Mouse (Mus musculus) MEL-GATA-1-ER (cell line): ENCODE data around the gene Gsg1.

Source experiments
- DNase-seq: peaks from one replicate; pipeline ENCODE4 v3.0.0-alpha.2; 2012; ENCODE audit warnings: low read depth; ENCODE audit errors: extremely low read depth

The Gsg1 gene

DNA sequence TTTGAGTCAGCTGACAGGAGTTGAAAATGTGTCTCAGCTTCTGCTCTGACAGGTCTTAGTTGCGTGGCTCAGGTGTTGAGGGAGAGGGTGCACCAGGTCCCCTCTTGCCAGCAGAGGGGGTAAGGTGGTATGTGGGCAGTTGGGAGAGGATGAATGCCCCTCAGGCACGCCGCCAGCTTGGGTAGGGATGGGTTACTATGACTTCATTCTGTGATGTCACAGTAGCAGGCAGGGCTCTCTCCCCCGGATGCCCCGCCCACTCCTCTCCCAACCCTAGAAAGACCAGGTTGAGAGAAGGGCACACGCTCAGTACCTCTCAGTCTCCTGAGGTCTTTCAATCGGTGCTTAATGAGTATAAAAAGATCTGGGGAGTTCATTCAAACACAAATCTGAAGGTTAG, at the start of gene Gsg1:
Gene Gsg1 (minus strand): TSS at position 199 of the 400 bp plus-strand sequence.
- DNase-seq = no peak

DNA sequence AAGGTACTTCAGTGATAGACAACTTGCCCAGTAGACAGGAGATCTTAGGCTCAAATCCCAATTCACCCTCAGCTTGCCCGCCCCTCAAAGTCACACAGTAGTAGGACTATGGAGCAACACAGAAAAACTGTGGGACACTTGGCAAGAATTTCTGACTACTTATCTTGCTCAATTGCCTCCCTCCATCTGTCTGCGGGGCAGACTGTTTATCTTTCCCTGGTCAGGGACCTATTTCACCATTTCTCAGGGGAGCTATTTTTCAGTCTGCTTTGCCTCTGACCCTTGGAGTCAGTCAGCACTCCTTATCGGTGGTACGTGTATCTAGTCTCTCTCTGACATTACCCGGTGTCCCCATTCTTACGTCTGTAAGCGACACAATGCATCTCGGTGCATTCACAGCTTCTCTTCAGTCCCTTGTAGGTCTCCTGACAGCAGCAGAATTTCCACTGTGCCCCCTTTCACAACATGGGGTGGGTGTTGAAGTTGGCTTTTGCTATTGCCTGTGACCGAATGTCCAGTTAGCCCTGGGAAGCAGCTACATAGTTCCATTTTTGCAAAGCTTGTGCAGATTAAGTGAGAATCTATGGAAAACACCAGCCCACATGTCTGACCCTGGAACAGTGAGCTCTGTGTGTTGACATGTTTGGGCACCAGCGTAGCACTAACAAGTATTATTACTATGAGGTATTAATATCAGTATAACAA, 48.4 kb upstream of the Gsg1 start:
- DNase-seq = no peak

DNA sequence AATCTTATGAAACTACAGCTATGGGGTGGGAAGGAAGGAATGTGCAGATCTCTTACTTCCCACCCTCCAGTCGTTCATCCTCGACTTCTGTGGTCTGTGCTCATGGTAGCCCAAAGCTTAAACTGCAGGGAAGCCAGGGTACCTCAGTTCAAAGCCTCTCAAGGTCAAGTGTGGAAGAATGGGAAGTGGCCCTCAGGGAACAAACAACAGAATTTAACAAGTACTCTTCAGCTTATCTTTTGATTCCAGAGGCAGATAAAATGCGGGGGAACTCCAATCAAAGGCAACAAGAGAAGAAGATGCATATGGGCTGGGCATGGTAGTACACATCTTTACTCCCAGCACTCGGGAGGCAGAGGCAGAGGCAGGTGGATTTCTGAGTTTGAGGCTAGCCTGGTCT, 46.3 kb upstream of the Gsg1 start:
- DNase-seq = no peak

DNA sequence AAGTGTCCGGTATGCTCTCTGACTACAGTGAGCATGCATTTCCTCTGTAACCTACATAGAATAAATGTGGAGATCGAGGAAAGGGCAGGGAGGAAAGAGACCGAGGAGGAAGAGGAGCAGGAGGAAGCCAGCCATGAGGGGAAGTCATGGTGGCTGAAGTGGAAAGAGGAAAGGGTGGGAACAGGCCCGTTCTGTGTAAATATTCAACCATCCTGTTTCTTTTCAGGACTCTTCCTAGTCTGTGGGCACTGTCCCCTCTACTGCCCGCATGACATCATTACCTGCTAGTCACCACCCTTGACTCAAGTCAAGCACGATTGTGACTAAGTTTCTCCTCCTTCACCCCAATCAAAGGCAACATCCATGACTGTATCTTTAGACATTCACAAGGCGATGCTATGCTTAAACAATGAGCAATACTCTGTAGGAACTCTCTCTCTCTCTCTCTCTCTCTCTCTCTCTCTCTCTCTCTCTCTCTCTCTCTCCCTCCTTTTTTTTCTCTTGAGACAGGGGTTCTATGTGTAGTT, 44.9 kb upstream of the Gsg1 start:
- no peak for DNase-seq

DNA sequence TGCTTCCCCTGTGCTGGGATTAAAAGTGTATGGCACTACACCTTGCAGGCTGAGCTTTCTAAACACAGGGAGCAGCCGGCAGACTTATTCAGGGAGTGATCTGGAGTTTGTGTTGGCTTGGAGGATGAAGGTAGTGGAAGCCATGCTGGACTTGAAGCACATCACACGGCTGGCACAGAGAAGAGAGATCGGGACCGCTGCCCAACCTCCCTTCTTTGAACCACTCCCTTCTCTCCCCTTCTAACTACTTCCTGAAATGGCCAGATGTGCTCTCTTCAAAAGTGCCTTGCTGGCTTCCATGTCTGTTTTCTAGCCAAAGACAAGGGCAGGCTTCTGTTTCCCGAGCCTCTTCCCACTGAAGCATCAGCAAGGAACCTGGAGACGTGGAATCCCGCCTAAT, 43.4 kb upstream of the Gsg1 start:
- no peak for DNase-seq

DNA sequence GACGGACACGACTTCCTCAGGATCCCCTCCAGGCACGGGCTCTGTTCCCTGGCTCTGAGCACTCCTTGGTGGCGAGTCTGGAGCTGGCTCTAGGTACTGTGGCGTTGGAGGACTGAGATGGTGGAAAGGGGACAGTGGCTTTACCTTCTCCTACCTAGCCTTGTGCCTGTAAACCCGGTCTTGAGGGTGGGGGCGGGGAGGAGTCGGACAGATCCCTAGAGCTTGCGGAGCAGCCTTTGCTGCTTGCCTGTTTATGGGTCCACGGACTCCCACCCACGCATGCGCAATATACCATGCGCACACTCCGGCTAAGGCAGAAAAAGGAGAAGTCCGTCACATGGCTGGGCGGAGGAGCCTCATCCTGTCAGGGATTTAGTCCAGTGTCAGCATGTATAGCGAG, 42.1 kb upstream of the Gsg1 start:
- DNase-seq = peak; percentile 71

DNA sequence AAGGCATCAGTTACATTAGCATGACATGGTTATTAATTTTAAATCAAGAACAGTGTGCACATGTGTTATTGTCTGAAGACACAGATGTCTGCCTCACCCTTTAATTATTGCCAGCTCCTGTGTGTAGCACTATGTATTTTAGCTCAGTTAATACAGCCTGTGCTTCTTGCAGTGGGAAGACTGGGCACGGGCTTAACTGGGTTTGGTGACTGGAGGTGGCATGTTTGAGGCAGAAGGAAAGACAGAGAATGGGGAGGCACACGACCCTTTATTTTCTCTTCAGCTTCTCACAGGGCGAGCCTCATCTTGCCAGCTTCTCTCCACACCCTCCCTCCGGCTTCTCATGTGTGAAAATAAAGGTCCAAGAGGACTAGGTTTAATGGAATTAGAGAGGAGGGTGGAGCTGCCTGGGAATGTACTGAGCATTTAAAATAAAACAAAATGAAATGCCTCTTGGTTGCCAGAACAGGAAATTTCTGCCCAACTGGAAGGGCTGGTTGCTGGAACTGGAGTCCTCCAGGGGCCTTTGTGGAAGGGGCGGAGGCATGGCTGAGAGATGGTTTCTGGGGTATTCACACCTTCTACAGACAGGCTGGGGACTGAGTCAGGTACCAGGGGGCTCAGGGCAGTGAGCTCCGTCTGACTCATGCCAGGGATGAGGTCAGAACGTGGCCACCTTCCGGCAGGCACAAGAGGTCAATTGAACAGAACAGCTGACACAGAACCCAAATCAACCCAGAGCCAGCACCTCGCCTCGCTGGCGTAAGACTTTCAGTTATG, 41.1 kb upstream of the Gsg1 start:
- DNase-seq = no peak

DNA sequence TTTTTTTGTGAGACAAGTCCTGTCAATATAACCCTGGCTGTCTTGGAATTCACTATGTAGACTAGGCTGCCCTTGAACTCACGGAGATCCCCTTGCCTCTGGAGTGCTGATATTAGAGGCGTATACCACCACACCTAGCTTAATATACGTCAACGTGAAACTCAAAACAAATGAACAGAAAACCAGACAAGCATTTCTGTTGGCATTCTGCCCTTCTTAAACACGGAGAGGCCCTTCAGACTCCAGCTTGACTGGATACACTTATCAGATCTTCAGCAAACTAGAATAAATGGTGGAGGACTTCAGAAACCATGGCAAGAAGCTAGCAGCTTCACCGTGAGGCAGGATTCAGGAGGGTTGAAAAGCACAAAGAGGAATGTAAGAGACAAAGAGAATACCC, 40.0 kb upstream of the Gsg1 start:
- no peak for DNase-seq

DNA sequence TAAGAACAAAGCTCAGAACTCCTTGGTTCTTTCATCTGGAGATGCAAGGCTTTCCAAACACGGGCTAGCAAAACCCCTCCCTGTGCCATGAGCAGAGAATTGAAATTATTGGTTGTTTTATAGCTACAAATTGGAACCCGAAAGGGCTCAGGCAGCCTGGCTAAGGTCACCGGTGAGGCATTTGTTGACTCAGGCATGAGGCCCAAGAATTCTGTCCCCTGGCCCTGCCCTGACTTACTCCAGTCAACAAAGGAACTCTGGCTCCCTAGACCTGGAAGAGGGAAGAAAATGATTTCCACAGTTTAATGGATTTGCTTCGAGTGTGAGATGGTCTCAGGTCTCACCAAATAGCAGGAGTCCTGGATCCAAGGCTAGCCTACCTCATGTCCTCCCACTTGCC, 38.2 kb upstream of the Gsg1 start:
- DNase-seq = no peak

DNA sequence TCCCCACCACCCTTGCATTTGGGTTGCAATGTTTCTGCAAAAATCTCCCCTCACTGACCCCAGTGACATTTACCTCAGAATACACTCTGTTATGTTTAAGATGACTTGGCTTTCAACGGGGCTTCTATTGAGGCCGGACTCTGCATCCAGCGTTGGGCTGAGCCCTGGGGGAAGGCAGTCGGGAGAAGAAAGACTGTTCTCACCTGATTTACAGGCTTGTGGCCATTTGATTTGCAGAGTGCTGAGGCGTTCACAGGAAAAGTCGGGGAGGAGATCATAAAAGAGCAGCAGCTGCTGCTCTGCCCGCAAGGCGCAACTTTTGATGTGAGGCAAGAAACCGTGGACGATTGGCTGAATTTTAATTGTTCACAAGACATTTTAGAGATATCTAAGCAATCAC, 25.7 kb upstream of the Gsg1 start:
- DNase-seq = no peak

DNA sequence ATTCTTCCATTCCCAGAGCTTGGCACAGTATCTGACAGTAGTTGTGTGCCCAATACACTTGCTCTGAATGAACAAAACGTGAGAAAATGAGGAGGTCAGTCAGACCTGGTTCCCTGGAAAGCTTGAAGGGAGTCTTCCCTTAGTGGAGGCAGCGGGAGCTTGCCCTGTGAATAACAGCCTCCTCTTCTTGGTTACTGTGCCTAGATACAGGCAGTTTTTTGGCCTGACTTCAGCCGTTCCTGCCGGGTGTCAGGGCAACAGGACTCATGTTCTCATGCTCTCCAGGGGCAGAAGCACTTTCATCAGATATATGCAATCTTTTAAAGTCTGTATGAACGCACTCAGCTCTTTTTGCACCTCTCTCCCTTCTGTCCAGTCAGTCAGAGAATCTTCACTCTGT, 25.1 kb upstream of the Gsg1 start:
- no peak for DNase-seq

DNA sequence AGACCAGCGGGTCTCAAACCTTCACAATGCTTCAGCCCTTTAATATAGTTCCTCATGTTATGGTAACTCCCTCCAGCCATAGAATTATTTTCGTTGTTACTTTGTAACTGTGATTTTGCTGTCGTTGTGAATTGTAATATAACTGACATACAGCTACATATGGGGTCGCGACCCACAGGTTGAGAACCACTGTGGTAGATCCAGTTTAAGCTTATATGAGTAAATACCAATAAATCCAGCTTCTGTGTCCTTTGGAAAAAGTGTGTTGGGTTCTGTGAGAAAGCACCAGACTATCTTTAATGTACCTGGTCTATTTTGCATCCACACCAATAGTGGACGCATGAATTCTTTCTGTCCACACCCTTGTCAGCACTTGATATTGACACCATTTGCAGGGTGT, 24.2 kb upstream of the Gsg1 start:
- no peak for DNase-seq

DNA sequence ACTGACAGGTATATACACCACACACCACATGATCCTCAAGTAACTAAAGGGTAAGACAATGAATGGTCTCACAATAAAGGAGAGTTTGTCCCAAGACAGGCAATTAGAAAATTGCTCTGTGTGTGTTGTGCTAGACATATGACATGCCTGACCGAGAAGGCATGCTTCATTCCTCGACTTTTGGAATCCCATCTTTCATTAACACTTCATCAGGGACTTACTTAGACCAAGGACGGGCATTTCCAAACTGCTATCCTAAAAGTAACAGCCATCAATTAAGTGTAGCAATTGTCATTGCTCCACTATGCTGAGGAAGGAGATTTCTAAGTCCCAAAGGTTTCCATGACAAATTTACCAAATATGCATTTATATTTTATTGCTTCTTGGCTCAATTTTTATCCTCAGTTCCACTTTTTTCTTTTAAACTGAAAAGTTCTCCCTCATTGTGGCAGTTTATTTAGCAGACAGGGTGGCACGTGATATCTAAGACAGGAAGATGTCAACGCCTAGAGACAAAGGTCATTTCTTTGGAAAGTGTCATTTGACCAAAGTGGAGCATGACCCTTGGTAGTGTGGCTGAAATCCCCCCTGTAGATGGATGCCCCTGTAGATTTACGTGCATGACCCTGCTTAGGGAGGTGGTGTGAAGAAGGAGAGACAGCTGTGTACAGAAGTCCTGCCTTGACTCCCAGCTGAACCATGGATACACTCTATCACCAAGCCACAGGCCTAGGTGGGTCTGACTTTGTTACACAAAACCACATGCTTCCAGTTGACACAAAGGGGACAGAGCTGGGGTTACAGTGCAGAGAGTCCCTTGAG, 22.5 kb upstream of the Gsg1 start:
- DNase-seq = no peak

DNA sequence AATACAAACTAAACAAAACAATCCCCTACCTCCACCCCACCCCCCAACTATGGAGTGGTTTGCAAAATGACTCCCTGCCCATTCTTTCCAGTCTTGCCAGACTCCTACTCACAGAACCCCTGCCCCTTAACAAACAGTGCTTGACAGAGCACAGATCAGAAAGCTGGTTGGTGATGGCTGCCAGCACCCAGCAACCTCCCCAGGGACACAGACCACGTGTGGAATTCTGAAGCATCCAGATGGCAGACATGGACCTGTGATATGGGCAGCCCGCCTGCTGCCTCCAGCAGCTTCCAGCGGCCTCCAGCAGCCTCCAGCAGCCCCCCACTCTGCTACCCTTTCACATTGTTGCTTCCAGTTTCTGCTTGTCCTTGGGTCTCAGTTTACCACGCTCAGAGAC, 21.1 kb upstream of the Gsg1 start:
- DNase-seq = no peak

DNA sequence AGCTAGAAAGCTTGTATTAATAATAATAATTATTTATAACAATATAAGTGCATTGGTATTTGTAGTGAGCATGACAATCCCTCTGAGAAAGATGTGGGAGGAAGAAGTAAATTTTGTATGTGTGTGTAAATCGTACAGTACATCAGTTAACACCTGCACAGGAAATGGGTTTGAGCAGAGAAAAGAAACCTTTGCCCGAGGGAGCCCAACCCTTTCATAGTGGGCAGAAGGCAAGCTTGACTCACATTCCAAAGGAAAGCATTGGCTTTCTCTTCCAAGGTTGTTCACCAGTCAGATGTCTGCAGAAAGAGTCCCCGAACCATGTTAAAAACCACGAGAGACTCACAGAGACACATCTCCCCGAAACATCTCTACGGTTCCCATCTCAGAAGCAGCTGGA, 18.9 kb upstream of the Gsg1 start:
- DNase-seq = no peak

DNA sequence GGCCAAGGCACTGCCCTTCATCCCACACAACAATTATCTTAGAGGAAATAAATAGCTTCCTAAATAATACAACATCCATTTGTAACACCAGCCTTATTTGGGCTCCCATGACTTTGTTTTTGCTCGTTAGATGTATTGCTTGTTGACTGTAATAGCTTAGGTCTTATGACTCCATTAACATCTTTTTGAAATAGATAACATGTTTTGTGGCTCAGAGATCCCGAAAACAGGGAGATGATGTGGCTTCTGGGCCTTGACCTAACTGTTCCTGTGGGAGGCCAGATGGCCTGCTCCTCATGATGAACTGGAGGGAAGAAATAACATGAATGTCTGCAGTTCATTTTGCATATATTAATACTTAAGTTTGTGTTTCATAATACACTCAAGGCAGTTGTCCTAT, 17.6 kb upstream of the Gsg1 start:
- DNase-seq = no peak

DNA sequence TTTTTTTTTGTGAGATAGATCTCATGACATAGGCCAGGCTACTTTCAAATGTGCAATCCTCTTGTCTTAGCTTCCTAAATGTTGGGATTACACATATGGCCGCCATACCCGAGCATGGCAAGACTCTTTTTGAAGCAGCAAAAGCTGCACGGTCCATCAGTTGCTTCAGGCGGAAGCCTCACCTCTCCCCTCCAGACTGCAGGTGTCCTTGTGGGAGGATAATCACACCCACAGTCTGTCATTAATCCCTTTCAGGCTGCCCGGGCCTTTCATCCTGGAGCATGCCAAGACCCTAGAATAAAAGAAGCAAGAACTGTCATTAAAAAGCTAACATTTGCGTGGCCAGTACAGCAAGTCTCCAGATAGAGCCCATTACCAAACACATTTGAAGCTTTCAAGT, 15.5 kb upstream of the Gsg1 start:
- no peak for DNase-seq

DNA sequence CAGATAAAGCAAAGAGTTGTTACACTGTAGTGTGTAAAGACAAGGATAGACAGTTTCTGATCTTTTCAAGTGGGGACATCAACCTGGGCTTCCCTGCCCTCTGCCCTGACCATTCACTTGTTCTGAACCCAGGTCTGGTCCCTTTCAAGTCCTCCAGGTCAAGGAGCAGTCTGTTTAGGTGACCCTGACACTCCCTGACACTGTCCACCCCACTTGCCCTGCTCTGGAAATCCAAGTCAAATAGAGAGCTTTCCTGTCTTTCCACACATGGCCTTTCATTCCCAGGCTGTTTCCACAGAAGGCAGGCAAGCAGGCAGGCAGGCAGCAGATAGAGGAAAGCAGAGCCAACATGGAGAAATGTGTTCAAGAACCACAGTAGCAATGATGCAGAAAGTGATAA, 14.2 kb upstream of the Gsg1 start:
- DNase-seq = no peak

DNA sequence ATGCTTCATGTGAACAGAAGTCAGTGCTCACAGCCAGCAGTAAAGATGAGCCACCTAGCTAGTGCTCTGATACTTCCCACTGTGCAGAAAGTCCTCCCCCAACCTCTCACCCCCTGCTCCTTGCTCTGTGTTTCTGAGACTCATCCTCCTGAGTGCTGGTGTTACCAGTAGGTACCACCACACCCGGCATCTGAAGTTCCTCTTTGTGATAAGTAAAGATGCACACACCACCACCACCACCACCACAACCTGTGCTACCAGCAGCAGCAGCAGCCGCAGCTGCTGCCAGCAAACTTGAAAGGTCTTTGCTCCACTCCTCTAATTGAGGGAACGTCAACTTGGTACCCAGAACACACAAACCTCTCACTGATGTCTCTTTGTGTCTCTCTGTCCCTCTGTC, 13.1 kb upstream of the Gsg1 start:
- DNase-seq = no peak

DNA sequence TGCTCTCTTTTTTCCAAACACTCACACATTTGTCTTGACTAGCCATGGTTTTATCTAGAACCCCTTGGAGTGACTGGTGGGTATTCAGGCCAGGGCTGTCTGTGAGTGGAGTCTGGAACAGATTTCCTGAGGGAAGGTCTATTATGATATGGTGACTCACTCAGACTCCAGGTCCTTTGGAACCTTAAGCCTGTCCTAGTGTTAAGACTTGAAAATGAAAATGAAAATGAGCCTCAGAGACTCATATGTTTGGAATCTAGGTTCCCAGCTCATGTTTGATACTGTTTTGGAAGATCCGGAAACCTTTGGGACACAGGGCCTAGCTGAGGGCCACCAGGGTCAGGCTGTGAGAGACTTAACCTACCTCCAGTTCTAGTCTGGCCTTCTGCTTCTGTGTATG, 11.9 kb upstream of the Gsg1 start:
- no peak for DNase-seq

DNA sequence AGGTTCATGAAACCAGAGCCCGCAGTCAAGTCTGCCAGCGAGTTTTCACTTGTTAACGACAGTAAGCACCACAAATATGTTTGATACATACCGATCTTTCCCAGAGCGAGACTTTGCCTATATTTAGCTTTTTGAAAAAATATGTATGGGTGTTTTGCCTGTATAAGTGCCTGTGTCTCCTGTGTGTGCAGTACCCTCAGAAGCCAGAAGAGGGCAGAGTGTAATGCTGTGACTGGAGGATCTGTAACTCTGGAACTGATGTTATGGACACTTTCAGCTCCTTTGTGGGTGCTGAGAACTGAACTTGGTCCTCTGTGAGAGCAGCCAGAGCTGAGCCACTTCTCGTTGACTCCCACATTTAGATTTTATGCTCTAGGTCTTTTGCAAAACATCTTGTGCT, 10.0 kb upstream of the Gsg1 start:
- no peak for DNase-seq

DNA sequence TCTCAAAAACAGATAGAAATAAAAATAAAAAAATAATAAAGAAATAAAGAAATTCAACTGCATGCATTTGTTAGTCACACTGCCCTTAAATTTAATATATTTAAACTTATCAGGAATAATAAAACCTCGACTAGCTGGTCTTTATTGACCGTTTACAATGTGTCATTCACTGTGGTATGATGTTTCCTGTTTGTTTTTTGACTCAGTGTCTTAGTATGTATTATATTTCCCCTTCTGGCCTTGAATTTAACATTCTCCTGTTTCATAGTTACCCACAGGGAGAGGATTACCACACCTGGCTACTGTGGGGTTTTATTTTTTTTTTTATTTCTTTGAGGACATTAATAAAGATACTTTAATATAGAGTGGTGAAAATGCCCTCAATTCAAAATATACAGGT, 8.4 kb upstream of the Gsg1 start:
- no peak for DNase-seq
